ENCODE assay signal across 10 mouse cellular contexts in the genomic region with DNA sequence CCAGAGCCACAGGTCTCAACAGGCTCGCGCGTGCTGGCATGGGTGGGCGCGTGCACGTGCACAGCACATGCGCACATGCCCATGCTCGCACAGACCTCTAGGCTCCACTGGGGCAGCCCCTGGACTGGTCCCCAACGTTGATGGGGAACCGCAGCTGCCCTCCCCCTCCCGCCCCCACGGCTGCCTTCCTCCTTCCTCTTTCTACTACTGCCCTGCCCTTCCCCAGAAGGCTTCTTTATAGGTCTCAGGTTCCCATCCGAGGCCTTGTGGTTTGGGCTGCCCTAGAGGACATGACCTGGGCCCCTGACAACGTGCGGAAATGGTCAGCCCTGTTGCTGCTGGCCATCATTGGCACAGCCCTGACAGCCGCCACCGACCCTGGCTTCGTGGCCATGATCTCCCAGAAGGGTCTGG. TPM values are rescaled to one million over a fixed set of nuclear protein-coding genes. Genes with fewer than 3 reads are reported as not detected.
DNase-seq lines count a peak whose midpoint lies in the region; ATAC-seq and TF ChIP-seq lines count a peak whose summit lies in the region.
"Had no signal": no experiment of that assay in that cellular context is flagged by ENCODE, and none has a peak within 500 bp of the region (broad histone marks: within the 10 kb centered on the region; RNA-seq: fewer than 3 reads in every experiment).

Gene Bpi, plus strand, starts transcription at position 90 of the 414 bp plus-strand sequence.

- H3K9ac ChIP-seq in kidney, postnatal 0 days (ENCODE audit: low read depth, low read length): 0 out of 2 replicates have a peak within 1 kb of the TSS, but pooled peaks have one; percentile 2
- peak within 1 kb of the TSS; percentile 26 for H3K9ac ChIP-seq in ES-E14 (ENCODE audit: insufficient read depth, low read depth, low read length, poor library complexity, severe bottlenecking)
- H3K9ac ChIP-seq in embryonic facial prominence, embryonic 15.5 days: no peak within 1 kb of the TSS
- no peak within 1 kb of the TSS for H3K9ac ChIP-seq in forebrain, embryonic 15.5 days (replicated peaks)

- no peak for DNase-seq in kidney, postnatal 0 days (ENCODE audit: low spot score)
- DNase-seq in kidney, postnatal 4 days: no peak
- DNase-seq in ES-E14 (ENCODE audit: low read depth, low spot score): no peak
- no peak for DNase-seq in adrenal gland, postnatal 25 days
- DNase-seq in frontal cortex, postnatal 25 days (ENCODE audit: low spot score in 2 of 2): no peak

- H3K9me3 ChIP-seq in kidney, postnatal 0 days (replicated peaks; ENCODE audit: low read length): no peaks in the 10 kb centered on the region
- H3K9me3 ChIP-seq in ES-E14 (ENCODE audit: control insufficient read depth, insufficient read depth, low read depth, low read length): no peaks in the 10 kb centered on the region
- H3K9me3 ChIP-seq in embryonic facial prominence, embryonic 15.5 days (replicated peaks): no peaks in the 10 kb centered on the region
- no peaks in the 10 kb centered on the region for H3K9me3 ChIP-seq in forebrain, embryonic 15.5 days

- H3K27ac ChIP-seq in kidney, postnatal 0 days: no peak within 1 kb of the TSS
- H3K27ac ChIP-seq in ES-E14 (ENCODE audit: insufficient read depth, low read depth, low read length, poor library complexity, severe bottlenecking): no peak within 1 kb of the TSS
- peak within 1 kb of the TSS; percentile 52 for H3K27ac ChIP-seq in embryonic facial prominence, embryonic 15.5 days (replicated peaks)
- H3K27ac ChIP-seq in forebrain, embryonic 15.5 days (replicated peaks): no peak within 1 kb of the TSS

- no peaks in the 10 kb centered on the region for H3K36me3 ChIP-seq in kidney, postnatal 0 days (ENCODE audit: insufficient read depth, low read length)
- H3K36me3 ChIP-seq in ES-E14 (ENCODE audit: control insufficient read depth, insufficient read depth, low read length, poor library complexity, severe bottlenecking): no peaks in the 10 kb centered on the region
- no peaks in the 10 kb centered on the region for H3K36me3 ChIP-seq in embryonic facial prominence, embryonic 15.5 days
- no peaks in the 10 kb centered on the region for H3K36me3 ChIP-seq in forebrain, embryonic 15.5 days

- H3K4me1 ChIP-seq in kidney, postnatal 0 days (replicated peaks; ENCODE audit: insufficient read depth, low read length): peaks cover 6% of the 10 kb centered on the region; the same call in 1 of the 2 replicates
- H3K4me1 ChIP-seq in ES-E14 (ENCODE audit: control insufficient read depth in 2 of 2, insufficient read depth in 2 of 2, low read length in 2 of 2, poor library complexity in 1 of 2): peaks cover 3 to 8% of the 10 kb centered on the region in 2 experiments; a peak in 2 of 4 replicates
- peaks cover 26% of the 10 kb centered on the region for H3K4me1 ChIP-seq in embryonic facial prominence, embryonic 15.5 days
- peaks cover 6% of the 10 kb centered on the region for H3K4me1 ChIP-seq in forebrain, embryonic 15.5 days

- no peak for ATAC-seq in kidney, postnatal 0 days (replicated peaks; ENCODE audit: low FRiP score, low read depth)
- 0 out of 2 replicates have a peak, but pooled peaks have one; percentile 23 for ATAC-seq in embryonic facial prominence, embryonic 15.5 days (ENCODE audit: insufficient number of reproducible peaks, low FRiP score, low TSS enrichment, low read depth)
- ATAC-seq in megakaryocyte progenitor cell, adult 5-6 weeks (replicated peaks; ENCODE audit: poor library complexity): peak; percentile 75
- no peak for ATAC-seq in forebrain, embryonic 15.5 days (replicated peaks)

- H3K4me3 ChIP-seq in kidney, postnatal 0 days (replicated peaks; ENCODE audit: low read depth, low read length): no peak within 1 kb of the TSS
- H3K4me3 ChIP-seq in ES-E14 (ENCODE audit: insufficient read depth in 1 of 2, low read depth in 1 of 2, low read length in 2 of 2, poor library complexity in 1 of 2, severe bottlenecking in 1 of 2): peak within 1 kb of the TSS; percentile 42 to 44
- H3K4me3 ChIP-seq in embryonic facial prominence, embryonic 15.5 days (replicated peaks): 0 out of 2 replicates have a peak within 1 kb of the TSS, but pooled peaks have one; percentile 6
- H3K4me3 ChIP-seq in forebrain, embryonic 15.5 days: no peak within 1 kb of the TSS

- no peaks in the 10 kb centered on the region for H3K27me3 ChIP-seq in kidney, postnatal 0 days (ENCODE audit: insufficient read depth, low read length)
- H3K27me3 ChIP-seq in embryonic facial prominence, embryonic 15.5 days: no peaks in the 10 kb centered on the region
- H3K27me3 ChIP-seq in forebrain, embryonic 15.5 days: no peaks in the 10 kb centered on the region

- peak within 1 kb of the TSS; percentile 18; the same call in 1 of the 2 replicates for H3K4me2 ChIP-seq in kidney, postnatal 0 days (ENCODE audit: low read length)
- peak within 1 kb of the TSS; percentile 31 for H3K4me2 ChIP-seq in embryonic facial prominence, embryonic 15.5 days (replicated peaks)
- H3K4me2 ChIP-seq in forebrain, embryonic 15.5 days (replicated peaks): no peak within 1 kb of the TSS

- WGBS in kidney, postnatal 0 days: 49% methylated on average over 18 of the region's 18 CpGs
- WGBS in embryonic facial prominence, embryonic 15.5 days: 43% methylated on average over 18 of the region's 18 CpGs
- WGBS in forebrain, embryonic 15.5 days: 72% methylated on average over 18 of the region's 18 CpGs

- no peak for TF ChIP-seq CTCF in kidney, postnatal 0 days (IDR thresholded peaks at IDR 0.05; ENCODE audit: low read depth)

- in situ Hi-C loops in ES-E14 (cut with MboI; ENCODE audit: low sequenced_read_pairs in 2 of 2, unreplicated experiment in 2 of 2): no loop called here

TF ChIP-seq in ES-E14, 5 proteins besides CTCF, POLR2A, EP300 and RAD21:
- TF ChIP-seq ZC3H11A (IDR thresholded peaks at IDR 0.05; ENCODE audit: borderline replicate concordance, low read depth, low read length): no peak
- TF ChIP-seq CHD2 (IDR thresholded peaks at IDR 0.05; ENCODE audit: low read depth, low read length): no peak
- no peak for TF ChIP-seq HCFC1 (IDR thresholded peaks at IDR 0.05; ENCODE audit: borderline replicate concordance, insufficient read depth, low read length)
- TF ChIP-seq ZNF384 (IDR thresholded peaks at IDR 0.05; ENCODE audit: low read depth, low read length): no peak
- no peak for TF ChIP-seq MAFK (IDR thresholded peaks at IDR 0.05; ENCODE audit: insufficient read depth, low read depth, low read length)

RNA-seq across cellular contexts. Expression of gene Bpi, which starts in this region (rescaled TPM):
- polyA plus RNA-seq in kidney, postnatal 0 days (2015; fragmentation: Nextera tagmentation; extraction: Ambion mirVana): 0.08 and 0.12 TPM in 2 replicates
- 0.16 and 0.31 TPM in 2 replicates for total RNA-seq in ES-E14 (2012; rRNA removed)
- polyA plus RNA-seq in embryonic facial prominence, embryonic 15.5 days (2015; fragmentation: Nextera tagmentation; extraction: Ambion mirVana): not detected in 2 replicates
- 0.12 TPM in 1 of 2 replicates, not detected in the other for total RNA-seq in megakaryocyte progenitor cell, adult 5-6 weeks (2015)
- not detected in 2 replicates for total RNA-seq in megakaryocyte progenitor cell, adult 5-6 weeks (2017)
- total RNA-seq in adrenal gland, postnatal 25 days (2021): not detected in 2 replicates
- not detected in 2 replicates for polyA plus RNA-seq in forebrain, embryonic 15.5 days (2015; fragmentation: Nextera tagmentation; extraction: Ambion mirVana)
- total RNA-seq: heart, postnatal 4 days; left cerebral cortex, postnatal 4 days had no signal

Comparison
In these comparisons a context has a peak if more than half of its experiments do, and no peak if none do; other contexts are left out.
1. Peak in ATAC-seq, H3K4me3 ChIP-seq, H3K27ac ChIP-seq and H3K4me2 ChIP-seq in embryonic facial prominence, embryonic 15.5 days; RNA of the gene not detected or under 1 TPM.
2. Peak in ATAC-seq in megakaryocyte progenitor cell, adult 5-6 weeks; RNA of the gene not detected or under 1 TPM.
3. H3K4me3 ChIP-seq: peak in ES-E14 (2 of 2); none in kidney, postnatal 0 days (single experiment) and forebrain, embryonic 15.5 days (single experiment).
4. H3K9ac ChIP-seq: peak in kidney, postnatal 0 days (single experiment) and ES-E14 (single experiment); none in embryonic facial prominence, embryonic 15.5 days (single experiment) and forebrain, embryonic 15.5 days (single experiment).